In the genomic region with DNA sequence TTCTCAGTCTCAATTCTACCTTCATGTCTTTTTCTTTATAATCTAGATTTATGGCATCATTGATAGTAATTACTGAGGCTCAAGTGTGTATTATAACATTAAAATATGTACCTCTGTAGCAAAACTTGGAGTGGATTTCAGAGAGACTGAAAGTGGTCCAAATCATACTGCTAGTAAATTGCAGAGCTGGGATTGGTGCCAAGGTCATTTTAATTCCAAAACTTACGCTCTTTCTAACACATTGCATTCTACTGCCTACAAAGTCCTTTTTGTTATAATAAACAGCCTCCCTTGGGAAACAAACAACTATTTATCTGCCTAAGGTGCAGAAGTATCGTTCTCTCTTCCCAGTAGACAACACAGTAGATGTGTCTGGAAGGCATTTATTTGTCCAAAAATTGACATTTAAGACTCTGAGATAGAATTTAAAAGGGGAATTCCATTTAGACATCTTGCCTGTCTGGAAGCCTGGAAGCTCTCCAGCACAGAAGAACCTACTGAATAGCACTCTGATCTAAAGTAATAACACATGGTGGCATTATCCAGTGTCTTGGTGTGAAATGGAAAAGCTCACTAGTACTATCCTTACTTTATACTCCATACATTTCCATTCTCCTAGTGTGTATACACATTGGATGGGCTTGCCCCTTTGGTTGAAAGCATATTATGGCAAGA, we compare ENCODE assay signal across 24 mouse cellular contexts.
A peak's percentile ranks its signal among the peaks of the same experiment; 100 is the strongest.
DNase-seq lines count a peak whose midpoint lies in the region; ATAC-seq and TF ChIP-seq lines count a peak whose summit lies in the region.
"Had no signal": no experiment of that assay in that cellular context is flagged by ENCODE, and none has a peak within 500 bp of the region (broad histone marks: within the 10 kb centered on the region; RNA-seq: fewer than 3 reads in every experiment).

No protein-coding gene starts in this region.

- peak; percentile 50 for DNase-seq in forebrain, embryonic 14.5 days (ENCODE audit: low spot score)
- no peak for DNase-seq in forebrain, embryonic 11.5 days (ENCODE audit: low spot score)
- peak; percentile 18 for DNase-seq in layer of hippocampus, adult 11-12 months (ENCODE audit: low spot score)
- DNase-seq in layer of hippocampus, postnatal 36 days: no peak
- DNase-seq in midbrain, postnatal 0 days (ENCODE audit: low spot score): peak; percentile 49
- DNase-seq in midbrain, embryonic 11.5 days (ENCODE audit: low spot score, missing footprints): no peak
- no peak for DNase-seq in heart, postnatal 10 days
- no peak for DNase-seq in spleen, postnatal 14 days (ENCODE audit: low spot score in 2 of 2)
- DNase-seq: cerebellum, adult 8-10 months; gastrocnemius, postnatal 25 days; heart, adult 2 months; heart, postnatal 4 days; kidney, postnatal 36 days; lung, adult 2 months; lung, postnatal 4 days; right cerebral cortex, adult 18-20 months; thymus, postnatal 25 days had no signal

- H3K4me3 ChIP-seq in forebrain, embryonic 14.5 days (ENCODE audit: low read depth, low read length): no peak overlapping the region
- H3K4me3 ChIP-seq in forebrain, embryonic 11.5 days (ENCODE audit: low read depth, low read length): no peak overlapping the region
- H3K4me3 ChIP-seq in midbrain, postnatal 0 days (ENCODE audit: low read depth, low read length): no peak overlapping the region
- H3K4me3 ChIP-seq in midbrain, embryonic 11.5 days (ENCODE audit: low read depth, low read length): no peak overlapping the region
- H3K4me3 ChIP-seq: embryonic facial prominence, embryonic 15.5 days; forebrain, embryonic 12.5 days; heart, adult 2 months; hindbrain, embryonic 15.5 days; neural tube, embryonic 13.5 days had no signal

- H3K9ac ChIP-seq in forebrain, embryonic 14.5 days (ENCODE audit: low read length): no peak overlapping the region
- H3K9ac ChIP-seq in forebrain, embryonic 11.5 days (ENCODE audit: low read length): no peak overlapping the region
- no peak overlapping the region for H3K9ac ChIP-seq in midbrain, postnatal 0 days (replicated peaks; ENCODE audit: low read length, poor library complexity, severe bottlenecking)
- H3K9ac ChIP-seq in midbrain, embryonic 11.5 days (ENCODE audit: low read length): no peak overlapping the region
- H3K9ac ChIP-seq: embryonic facial prominence, embryonic 15.5 days; forebrain, embryonic 12.5 days; hindbrain, embryonic 15.5 days; neural tube, embryonic 13.5 days had no signal

- H3K4me2 ChIP-seq in forebrain, embryonic 14.5 days (ENCODE audit: low read length): no peak overlapping the region
- H3K4me2 ChIP-seq in forebrain, embryonic 11.5 days (ENCODE audit: low read depth, low read length, severe bottlenecking): no peak overlapping the region
- H3K4me2 ChIP-seq in midbrain, postnatal 0 days (ENCODE audit: low read depth, low read length, poor library complexity, severe bottlenecking): no peak overlapping the region
- H3K4me2 ChIP-seq in midbrain, embryonic 11.5 days: no peak overlapping the region
- H3K4me2 ChIP-seq: embryonic facial prominence, embryonic 15.5 days; forebrain, embryonic 12.5 days; hindbrain, embryonic 15.5 days; liver, embryonic 11.5 days; neural tube, embryonic 13.5 days had no signal

- 26% methylated on average over 2 of the region's 2 CpGs for WGBS in forebrain, embryonic 14.5 days
- 83% methylated on average over 2 of the region's 2 CpGs for WGBS in forebrain, embryonic 11.5 days
- 49% methylated on average over 2 of the region's 2 CpGs for WGBS in midbrain, postnatal 0 days
- 85% methylated on average over 2 of the region's 2 CpGs for WGBS in midbrain, embryonic 11.5 days

- H3K4me1 ChIP-seq in forebrain, embryonic 14.5 days (ENCODE audit: control insufficient read depth, insufficient read depth, low read length): no peaks in the 10 kb centered on the region
- no peaks in the 10 kb centered on the region for H3K4me1 ChIP-seq in forebrain, embryonic 11.5 days (replicated peaks; ENCODE audit: control insufficient read depth, insufficient read depth, low read length)
- H3K4me1 ChIP-seq in midbrain, postnatal 0 days (ENCODE audit: insufficient read depth, low read length): no peaks in the 10 kb centered on the region
- H3K4me1 ChIP-seq in midbrain, embryonic 11.5 days (ENCODE audit: control insufficient read depth, insufficient read depth, low read length): no peaks in the 10 kb centered on the region
- H3K4me1 ChIP-seq: embryonic facial prominence, embryonic 15.5 days; forebrain, embryonic 12.5 days; hindbrain, embryonic 15.5 days; neural tube, embryonic 13.5 days had no signal

- ATAC-seq in forebrain, embryonic 14.5 days: no peak
- ATAC-seq in forebrain, embryonic 11.5 days (replicated peaks; ENCODE audit: low FRiP score): no peak
- ATAC-seq in midbrain, postnatal 0 days (ENCODE audit: low FRiP score): no peak
- no peak for ATAC-seq in midbrain, embryonic 11.5 days (ENCODE audit: low FRiP score)
- ATAC-seq: activated CD4-positive, CD25-positive, alpha-beta regulatory T cell, adult 4 months; intestine, postnatal 0 days had no signal

- H3K27ac ChIP-seq in forebrain, embryonic 14.5 days (ENCODE audit: low read depth, low read length): no peak overlapping the region
- H3K27ac ChIP-seq in forebrain, embryonic 11.5 days (ENCODE audit: low read depth, low read length): no peak overlapping the region
- no peak overlapping the region for H3K27ac ChIP-seq in midbrain, postnatal 0 days (ENCODE audit: low read depth, low read length)
- no peak overlapping the region for H3K27ac ChIP-seq in midbrain, embryonic 11.5 days (ENCODE audit: low read depth, low read length)
- H3K27ac ChIP-seq: embryonic facial prominence, embryonic 15.5 days; forebrain, embryonic 12.5 days; heart, adult 2 months; hindbrain, embryonic 15.5 days; neural tube, embryonic 13.5 days had no signal

- TF ChIP-seq CTCF in midbrain, postnatal 0 days (IDR thresholded peaks at IDR 0.05): no peak

- no peaks in the 10 kb centered on the region for H3K9me3 ChIP-seq in forebrain, embryonic 14.5 days (replicated peaks; ENCODE audit: control insufficient read depth, low read length)
- no peaks in the 10 kb centered on the region for H3K9me3 ChIP-seq in forebrain, embryonic 11.5 days (ENCODE audit: control insufficient read depth, low read length)
- no peaks in the 10 kb centered on the region for H3K9me3 ChIP-seq in midbrain, postnatal 0 days (ENCODE audit: low read length)
- no peaks in the 10 kb centered on the region for H3K9me3 ChIP-seq in midbrain, embryonic 11.5 days (ENCODE audit: control insufficient read depth, low read length)
- H3K9me3 ChIP-seq: embryonic facial prominence, embryonic 15.5 days; forebrain, embryonic 12.5 days; hindbrain, embryonic 15.5 days; neural tube, embryonic 13.5 days had no signal

- intact Hi-C loops in heart, postnatal 10 days (cut with DNase I): no loop called here

- no peaks in the 10 kb centered on the region for H3K27me3 ChIP-seq in forebrain, embryonic 14.5 days (replicated peaks; ENCODE audit: control insufficient read depth, insufficient read depth, low read length)
- no peaks in the 10 kb centered on the region; the same call in 1 of the 2 replicates for H3K27me3 ChIP-seq in forebrain, embryonic 11.5 days (ENCODE audit: control insufficient read depth, insufficient read depth, low read length)
- H3K27me3 ChIP-seq in midbrain, postnatal 0 days (ENCODE audit: insufficient read depth, low read length): no peaks in the 10 kb centered on the region
- no peaks in the 10 kb centered on the region for H3K27me3 ChIP-seq in midbrain, embryonic 11.5 days (ENCODE audit: control insufficient read depth, insufficient read depth, low read length)
- H3K27me3 ChIP-seq: embryonic facial prominence, embryonic 15.5 days; forebrain, embryonic 12.5 days; hindbrain, embryonic 15.5 days; neural tube, embryonic 13.5 days had no signal

- no peaks in the 10 kb centered on the region for H3K36me3 ChIP-seq in forebrain, embryonic 14.5 days (ENCODE audit: control insufficient read depth, insufficient read depth, low read length)
- H3K36me3 ChIP-seq in forebrain, embryonic 11.5 days (ENCODE audit: control insufficient read depth, insufficient read depth, low read length): no peaks in the 10 kb centered on the region
- no peaks in the 10 kb centered on the region for H3K36me3 ChIP-seq in midbrain, postnatal 0 days (ENCODE audit: insufficient read depth, low read length)
- H3K36me3 ChIP-seq in midbrain, embryonic 11.5 days (ENCODE audit: control insufficient read depth, insufficient read depth, low read length): no peaks in the 10 kb centered on the region
- H3K36me3 ChIP-seq: embryonic facial prominence, embryonic 15.5 days; forebrain, embryonic 12.5 days; hindbrain, embryonic 15.5 days; neural tube, embryonic 13.5 days had no signal

Comparison
In these comparisons a context has a peak if more than half of its experiments do, and no peak if none do; other contexts are left out.
1. DNase-seq: peak in forebrain, embryonic 14.5 days (single experiment), layer of hippocampus, adult 11-12 months (single experiment) and midbrain, postnatal 0 days (single experiment); none in forebrain, embryonic 11.5 days (single experiment), layer of hippocampus, postnatal 36 days (0 of 2), midbrain, embryonic 11.5 days (single experiment), heart, postnatal 10 days (0 of 2) and spleen, postnatal 14 days (0 of 2).